Mouse (Mus musculus): ENCODE measurements around the gene Prkch.

DNA sequence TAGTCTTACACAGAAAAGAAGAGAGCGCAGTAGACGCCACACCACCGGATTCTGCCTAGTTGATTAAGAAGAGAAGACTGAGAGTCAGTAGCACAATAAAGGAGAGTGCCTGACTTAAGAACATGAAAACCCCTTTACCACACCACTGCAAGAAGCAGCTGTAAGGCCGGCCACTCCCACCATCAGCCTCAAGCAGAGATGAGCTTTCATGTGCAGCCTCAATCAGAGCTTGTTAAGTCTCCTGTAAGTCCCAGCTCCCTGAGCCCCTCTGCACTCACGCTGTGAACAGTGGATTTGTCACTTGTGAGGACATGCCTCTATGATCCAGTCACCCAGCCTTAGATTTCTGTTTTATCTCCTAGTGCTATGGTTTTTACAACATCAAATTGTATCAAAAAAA lies 221.4 kb downstream of the Prkch start:
- TF ChIP-seq CTCF (IDR thresholded peaks at IDR 0.05; ENCODE audit: borderline replicate concordance, insufficient read depth, low read depth, low read length), result no peak
- TF ChIP-seq POLR2A (IDR thresholded peaks at IDR 0.05; ENCODE audit: borderline replicate concordance, insufficient read depth, low read length), result no peak
